Mouse (Mus musculus) B cell, adult (primary cell): Measurements from ENCODE around the gene Dmrtb1. TPM values are rescaled to one million over a fixed set of nuclear protein-coding genes. Genes with fewer than 3 reads are reported as not detected.

Experiments used
- total RNA-seq: library from RNA; stranded (reverse); gene quantifications from 4 replicates; pipeline ENCODE4 v1.2.4, GENCODE M21; 2023; ENCODE audit not compliant: inconsistent age

The Dmrtb1 gene
- not detected in 4 replicates for total RNA-seq

DNA sequence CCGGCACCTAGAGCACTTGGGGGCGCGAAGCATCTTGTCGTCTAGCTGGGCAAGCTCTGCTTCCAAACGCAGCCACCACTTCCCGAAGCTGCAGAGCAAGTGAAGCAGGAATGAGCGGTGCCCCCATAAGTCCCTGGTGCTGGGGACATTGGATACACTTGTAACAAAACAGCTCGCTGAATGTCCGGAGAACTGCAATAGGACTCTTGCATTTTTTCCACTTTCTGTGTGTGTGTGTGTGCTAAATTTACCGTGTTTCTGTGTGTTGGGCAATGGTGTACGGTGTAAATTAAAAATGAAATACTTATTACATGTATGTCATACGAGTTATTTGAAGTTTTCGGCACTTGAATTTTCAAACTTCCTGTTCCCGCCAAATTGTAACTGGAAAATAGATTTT is at the start of gene Dmrtb1:
Gene Dmrtb1, minus strand, starts transcription at position 101 of the 400 bp plus-strand sequence.

Other genes with a start within 250 kb of the Dmrtb1 start
- gene Glis1, start 249.6 kb downstream of the Dmrtb1 start, total RNA-seq, result 1.0 TPM in 1 of 4 replicates, not detected in the others
- gene Lrp8, start 118.0 kb upstream of the Dmrtb1 start, total RNA-seq, result 0.75 to 1.9 TPM (median 1.7 TPM) in 4 replicates
- 93.3 to 105 TPM (median 97.7 TPM) in 4 replicates for gene Magoh, start 195.5 kb upstream of the Dmrtb1 start, total RNA-seq
- 36.7 to 59.7 TPM (median 46.6 TPM) in 4 replicates for gene 0610037L13Rik, start 205.6 kb upstream of the Dmrtb1 start, total RNA-seq
- gene Cpt2, start 239.4 kb upstream of the Dmrtb1 start, total RNA-seq, result 10.8 to 14.2 TPM (median 11.3 TPM) in 4 replicates